Comparison of ENCODE assay signal across 8 mouse cellular contexts in genomic region chr17:25833961-25834594, GRCm38 (mm10). TPM values are rescaled to one million over a fixed set of nuclear protein-coding genes. Genes with fewer than 3 reads are reported as not detected.
DNase-seq lines count a peak whose midpoint lies in the region; ATAC-seq and TF ChIP-seq lines count a peak whose summit lies in the region.
"Had no signal": no experiment of that assay in that cellular context is flagged by ENCODE, and none has a peak within 500 bp of the region (broad histone marks: within the 10 kb centered on the region; RNA-seq: fewer than 3 reads in every experiment).

No protein-coding gene starts in this region.

- peak overlapping the region; percentile 98 for H3K4me2 ChIP-seq in limb, embryonic 12.5 days
- H3K4me2 ChIP-seq in neural tube, embryonic 13.5 days, result peak overlapping the region; percentile 98

- H3K27me3 ChIP-seq in E14TG2a.4 (ENCODE audit: insufficient read depth, low read length), result peaks cover 11% of the 10 kb centered on the region
- no peaks in the 10 kb centered on the region for H3K27me3 ChIP-seq in limb, embryonic 12.5 days
- H3K27me3 ChIP-seq in neural tube, embryonic 13.5 days, result no peaks in the 10 kb centered on the region

- peak overlapping the region; percentile 83 for H3K9ac ChIP-seq in limb, embryonic 12.5 days (replicated peaks)
- peak overlapping the region; percentile 76 for H3K9ac ChIP-seq in neural tube, embryonic 13.5 days

- peak; percentile 66 for DNase-seq in adipocyte (ENCODE audit: low spot score)
- DNase-seq in heart, postnatal 10 days, result peak; percentile 56 to 64
- no peak for DNase-seq in layer of hippocampus, adult 18-20 months (ENCODE audit: low spot score in 2 of 2)

- H3K9me3 ChIP-seq in E14TG2a.4 (ENCODE audit: low read length), result no peaks in the 10 kb centered on the region
- H3K9me3 ChIP-seq in limb, embryonic 12.5 days, result no peaks in the 10 kb centered on the region
- H3K9me3 ChIP-seq in neural tube, embryonic 13.5 days, result no peaks in the 10 kb centered on the region

- peaks cover 71% of the 10 kb centered on the region for H3K36me3 ChIP-seq in E14TG2a.4 (ENCODE audit: insufficient read depth, low read length)
- H3K36me3 ChIP-seq in limb, embryonic 12.5 days, result peaks cover 56% of the 10 kb centered on the region
- peaks cover 41% of the 10 kb centered on the region for H3K36me3 ChIP-seq in neural tube, embryonic 13.5 days

- no peak for TF ChIP-seq CTCF in E14TG2a.4 (conservative IDR thresholded peaks at IDR 0.05; ENCODE audit: low read length)

- 48% methylated on average over 6 of the region's 6 CpGs for WGBS in limb, embryonic 12.5 days
- WGBS in neural tube, embryonic 13.5 days, result 55% methylated on average over 6 of the region's 6 CpGs

- intact Hi-C loops in heart, postnatal 10 days (cut with DNase I), result no loop called here

- H3K4me1 ChIP-seq in E14TG2a.4 (replicated peaks; ENCODE audit: low read depth, low read length), result peaks cover 78% of the 10 kb centered on the region
- peaks cover 66% of the 10 kb centered on the region for H3K4me1 ChIP-seq in limb, embryonic 12.5 days (replicated peaks)
- H3K4me1 ChIP-seq in neural tube, embryonic 13.5 days (replicated peaks), result peaks cover 87% of the 10 kb centered on the region

- H3K4me3 ChIP-seq in E14TG2a.4 (replicated peaks; ENCODE audit: low read length), result peak overlapping the region; percentile 95
- H3K4me3 ChIP-seq in limb, embryonic 12.5 days (replicated peaks), result peak overlapping the region; percentile 74
- peak overlapping the region; percentile 76 for H3K4me3 ChIP-seq in neural tube, embryonic 13.5 days

- no peak for ATAC-seq in limb, embryonic 12.5 days (ENCODE audit: insufficient number of reproducible peaks, insufficient read depth, low FRiP score, low TSS enrichment, low read depth)
- ATAC-seq in neural tube, embryonic 13.5 days (ENCODE audit: low read depth), result no peak
- no peak for ATAC-seq in megakaryocyte progenitor cell, adult 5-6 weeks (replicated peaks; ENCODE audit: poor library complexity)

- peak overlapping the region; percentile 94 for H3K27ac ChIP-seq in limb, embryonic 12.5 days
- H3K27ac ChIP-seq in neural tube, embryonic 13.5 days (replicated peaks), result peak overlapping the region; percentile 94

RNA-seq across cellular contexts. Expression of gene Stub1, which starts 0.9 kb away (rescaled TPM):
- 100 to 1,000 TPM; 123 to 132 TPM for total RNA-seq in heart, postnatal 10 days (2021)
- 313 TPM in 2 replicates for polyA plus RNA-seq in limb, embryonic 12.5 days (2016; fragmentation: Nextera tagmentation; extraction: Ambion mirVana)
- 284 and 316 TPM in 2 replicates for polyA plus RNA-seq in neural tube, embryonic 13.5 days (2015; fragmentation: Nextera tagmentation; extraction: Ambion mirVana)
- total RNA-seq in megakaryocyte progenitor cell, adult 5-6 weeks (2015), result 66.5 and 73.4 TPM in 2 replicates
- total RNA-seq in megakaryocyte progenitor cell, adult 5-6 weeks (2017), result 99.5 and 106 TPM in 2 replicates
- total RNA-seq in layer of hippocampus, adult 18-20 months (2021), result 100 to 1,000 TPM; 158 to 165 TPM

RNA-seq across cellular contexts. Expression of gene Rhbdl1, which starts 3.0 kb away (rescaled TPM):
- 1 to 10 TPM; 2.2 to 2.6 TPM for total RNA-seq in heart, postnatal 10 days (2021)
- polyA plus RNA-seq in limb, embryonic 12.5 days (2016; fragmentation: Nextera tagmentation; extraction: Ambion mirVana), result 1.4 and 1.7 TPM in 2 replicates
- polyA plus RNA-seq in neural tube, embryonic 13.5 days (2015; fragmentation: Nextera tagmentation; extraction: Ambion mirVana), result 18.9 and 21.1 TPM in 2 replicates
- total RNA-seq in megakaryocyte progenitor cell, adult 5-6 weeks (2015), result 1.0 and 1.1 TPM in 2 replicates
- total RNA-seq in megakaryocyte progenitor cell, adult 5-6 weeks (2017), result 2.5 TPM in 1 of 2 replicates, not detected in the other
- total RNA-seq in layer of hippocampus, adult 18-20 months (2021), result 10 to 100 TPM; 42.1 to 43.4 TPM

RNA-seq across cellular contexts. Expression of gene Jmjd8, which starts 5.4 kb away (rescaled TPM):
- 10 to 100 TPM; 33.7 to 34.5 TPM for total RNA-seq in heart, postnatal 10 days (2021)
- polyA plus RNA-seq in limb, embryonic 12.5 days (2016; fragmentation: Nextera tagmentation; extraction: Ambion mirVana), result 56.4 and 63.4 TPM in 2 replicates
- polyA plus RNA-seq in neural tube, embryonic 13.5 days (2015; fragmentation: Nextera tagmentation; extraction: Ambion mirVana), result 55.2 and 60.6 TPM in 2 replicates
- 12.0 and 15.6 TPM in 2 replicates for total RNA-seq in megakaryocyte progenitor cell, adult 5-6 weeks (2015)
- 19.5 and 22.8 TPM in 2 replicates for total RNA-seq in megakaryocyte progenitor cell, adult 5-6 weeks (2017)
- 10 to 100 TPM; 52.7 to 55.5 TPM for total RNA-seq in layer of hippocampus, adult 18-20 months (2021)

RNA-seq across cellular contexts. Expression of gene Gm20683, which starts 7.5 kb away (rescaled TPM):
- 1 to 10 TPM; 4.2 to 4.7 TPM for total RNA-seq in heart, postnatal 10 days (2021)
- polyA plus RNA-seq in limb, embryonic 12.5 days (2016; fragmentation: Nextera tagmentation; extraction: Ambion mirVana), result 1.6 and 2.0 TPM in 2 replicates
- 6.9 and 7.5 TPM in 2 replicates for polyA plus RNA-seq in neural tube, embryonic 13.5 days (2015; fragmentation: Nextera tagmentation; extraction: Ambion mirVana)
- total RNA-seq in megakaryocyte progenitor cell, adult 5-6 weeks (2015), result 0.17 and 0.32 TPM in 2 replicates
- total RNA-seq in megakaryocyte progenitor cell, adult 5-6 weeks (2017), result 0.54 and 0.78 TPM in 2 replicates
- 10 to 100 TPM; 21.9 to 22.1 TPM for total RNA-seq in layer of hippocampus, adult 18-20 months (2021)
- total RNA-seq: common myeloid progenitor, adult 5-6 weeks had no signal

RNA-seq across cellular contexts. Expression of gene Rhot2, which starts 10.6 kb away (rescaled TPM):
- 10 to 100 TPM; 80.4 to 86.5 TPM for total RNA-seq in heart, postnatal 10 days (2021)
- polyA plus RNA-seq in limb, embryonic 12.5 days (2016; fragmentation: Nextera tagmentation; extraction: Ambion mirVana), result 23.6 and 26.9 TPM in 2 replicates
- 15.4 and 18.3 TPM in 2 replicates for polyA plus RNA-seq in neural tube, embryonic 13.5 days (2015; fragmentation: Nextera tagmentation; extraction: Ambion mirVana)
- total RNA-seq in megakaryocyte progenitor cell, adult 5-6 weeks (2015), result 15.1 and 17.0 TPM in 2 replicates
- 18.0 and 19.7 TPM in 2 replicates for total RNA-seq in megakaryocyte progenitor cell, adult 5-6 weeks (2017)
- total RNA-seq in layer of hippocampus, adult 18-20 months (2021), result 100 to 1,000 TPM in 1 of 2 experiments, 10 to 100 TPM in 1; 98.3 to 109 TPM

Comparison
In these comparisons a context has a peak if more than half of its experiments do, and no peak if none do; other contexts are left out.
1. DNase-seq: peak in adipocyte (single experiment) and heart, postnatal 10 days (2 of 2); none in layer of hippocampus, adult 18-20 months (0 of 2).
2. RNA of gene Rhbdl1, which starts 3.0 kb away (total RNA-seq): 42.1 to 43.4 TPM in layer of hippocampus, adult 18-20 months; 2.2 to 2.6 TPM in heart, postnatal 10 days and 1.0 to 2.5 TPM in megakaryocyte progenitor cell, adult 5-6 weeks; every median in the first group is over 10 times any median in the second.
3. Peak in every context shown above with its lines, with median percentiles within 50 percentile points of each other: H3K4me3 ChIP-seq.